8 mouse cellular contexts compared by ENCODE assay signal in genomic region chr2:131562586-131563122, GRCm38 (mm10). TPM values are rescaled to one million over a fixed set of nuclear protein-coding genes. Genes with fewer than 3 reads are reported as not detected.
DNase-seq lines count a peak whose midpoint lies in the region; ATAC-seq and TF ChIP-seq lines count a peak whose summit lies in the region.

No protein-coding gene starts in this region.

- peak; percentile 78 for ATAC-seq in forebrain, postnatal 0 days
- ATAC-seq in liver, postnatal 0 days: no peak

- peak; percentile 29 for TF ChIP-seq CTCF in E14TG2a.4 (conservative IDR thresholded peaks at IDR 0.05; ENCODE audit: low read length)
- peak; percentile 79 for TF ChIP-seq CTCF in forebrain, postnatal 0 days (IDR thresholded peaks at IDR 0.05; ENCODE audit: low read depth)
- peak; percentile 54 for TF ChIP-seq CTCF in liver, postnatal 0 days (IDR thresholded peaks at IDR 0.05; ENCODE audit: low read depth)

- peaks cover 87% of the 10 kb centered on the region for H3K27me3 ChIP-seq in E14TG2a.4 (ENCODE audit: insufficient read depth, low read length)
- H3K27me3 ChIP-seq in forebrain, postnatal 0 days (ENCODE audit: insufficient read depth, low read length): peaks cover 46% of the 10 kb centered on the region
- peaks cover 54% of the 10 kb centered on the region for H3K27me3 ChIP-seq in liver, postnatal 0 days (ENCODE audit: insufficient read depth, low read length)

- H3K36me3 ChIP-seq in E14TG2a.4 (ENCODE audit: insufficient read depth, low read length): no peaks in the 10 kb centered on the region
- H3K36me3 ChIP-seq in forebrain, postnatal 0 days (ENCODE audit: insufficient read depth): no peaks in the 10 kb centered on the region
- no peaks in the 10 kb centered on the region for H3K36me3 ChIP-seq in liver, postnatal 0 days (replicated peaks; ENCODE audit: insufficient read depth, low read length)

- peaks cover 21% of the 10 kb centered on the region for H3K4me1 ChIP-seq in E14TG2a.4 (replicated peaks; ENCODE audit: low read depth, low read length)
- no peaks in the 10 kb centered on the region; the same call in 1 of the 2 replicates for H3K4me1 ChIP-seq in forebrain, postnatal 0 days (ENCODE audit: insufficient read depth)
- H3K4me1 ChIP-seq in liver, postnatal 0 days (ENCODE audit: insufficient read depth): no peaks in the 10 kb centered on the region

- H3K4me3 ChIP-seq in E14TG2a.4 (replicated peaks; ENCODE audit: low read length): peak overlapping the region; percentile 80
- H3K4me3 ChIP-seq in forebrain, postnatal 0 days (ENCODE audit: low read depth, low read length): peak overlapping the region; percentile 39
- peak overlapping the region; percentile 36 for H3K4me3 ChIP-seq in liver, postnatal 0 days (ENCODE audit: low read depth, low read length)

- H3K4me2 ChIP-seq in forebrain, postnatal 0 days (ENCODE audit: low read depth): peak overlapping the region; percentile 70
- H3K4me2 ChIP-seq in liver, postnatal 0 days (ENCODE audit: low read depth, low read length): peak overlapping the region; percentile 61

- intact Hi-C loops in heart, postnatal 14 days (cut with DNase I): loop anchor here (1.0 to 5.0 kb wide), 4 partner anchors 110 to 390 kb away; partner anchors contain the start of gene Prnd

- peak; percentile 85 for DNase-seq in brain, adult 2 months (ENCODE audit: low read depth, low spot score)
- peak; percentile 71 for DNase-seq in forebrain, postnatal 0 days
- DNase-seq in heart, postnatal 14 days: peak; percentile 72 to 82
- peak; percentile 82 to 90 for DNase-seq in kidney, postnatal 4 days
- peak; percentile 55 for DNase-seq in liver, postnatal 0 days
- peak; percentile 41 for DNase-seq in ovary, postnatal 10 days (ENCODE audit: low spot score)
- DNase-seq in T-cell, adult 2 months (ENCODE audit: low spot score): no peak

- no peaks in the 10 kb centered on the region for H3K9me3 ChIP-seq in E14TG2a.4 (ENCODE audit: low read length)
- H3K9me3 ChIP-seq in forebrain, postnatal 0 days (ENCODE audit: low read length): no peaks in the 10 kb centered on the region
- no peaks in the 10 kb centered on the region for H3K9me3 ChIP-seq in liver, postnatal 0 days (ENCODE audit: low read length)

- no peak overlapping the region for H3K27ac ChIP-seq in forebrain, postnatal 0 days (ENCODE audit: low read depth, low read length)
- no peak overlapping the region for H3K27ac ChIP-seq in liver, postnatal 0 days (ENCODE audit: low read depth)

- H3K9ac ChIP-seq in forebrain, postnatal 0 days: peak overlapping the region; percentile 45
- H3K9ac ChIP-seq in liver, postnatal 0 days (replicated peaks): no peak overlapping the region

- 3% methylated on average over 28 of the region's 30 CpGs for WGBS in forebrain, postnatal 0 days
- 1% methylated on average over 28 of the region's 30 CpGs for WGBS in liver, postnatal 0 days (ENCODE audit: insufficient replicate concordance)

- no peak for TF ChIP-seq EP300 in liver, postnatal 0 days (IDR thresholded peaks at IDR 0.05; ENCODE audit: low read depth)

RNA-seq across cellular contexts. Expression of gene Adra1d, which starts 0.6 kb away (rescaled TPM):
- 0.10 and 0.38 TPM in 2 replicates for total RNA-seq in forebrain, postnatal 0 days (2014; rRNA removed)
- 0.26 and 0.67 TPM in 2 replicates for polyA plus RNA-seq in forebrain, postnatal 0 days (2015; fragmentation: Nextera tagmentation; extraction: Ambion mirVana)
- total RNA-seq in heart, postnatal 14 days (2021): 1 to 10 TPM; 4.1 to 4.6 TPM
- polyA plus RNA-seq in liver, postnatal 0 days (2015; fragmentation: Nextera tagmentation; extraction: Ambion mirVana): 0.09 and 0.17 TPM in 2 replicates

Comparison
In these comparisons a context has a peak if more than half of its experiments do, and no peak if none do; other contexts are left out.
1. CTCF ChIP-seq: peak in every context shown above with its lines; median percentile 79 in forebrain, postnatal 0 days; 54 in liver, postnatal 0 days; 29 in E14TG2a.4.